Mouse (Mus musculus): Measurements from ENCODE around the gene Wrnip1.
"Not testable (repeated sequence)": the region's sequence is repeated elsewhere in the genome, so short reads cannot be mapped to it uniquely, and the experiment has no call there.

The Wrnip1 gene

GRCm38 (mm10) chr13:32850668-32851404, 49.0 kb downstream of the Wrnip1 start, which contains the start of gene Serpinb1a:
Gene Serpinb1a (minus strand): TSS chr13:32851185.
- no peak for DNase-seq (ENCODE audit: extremely low read depth, low read depth, low spot score)

DNA sequence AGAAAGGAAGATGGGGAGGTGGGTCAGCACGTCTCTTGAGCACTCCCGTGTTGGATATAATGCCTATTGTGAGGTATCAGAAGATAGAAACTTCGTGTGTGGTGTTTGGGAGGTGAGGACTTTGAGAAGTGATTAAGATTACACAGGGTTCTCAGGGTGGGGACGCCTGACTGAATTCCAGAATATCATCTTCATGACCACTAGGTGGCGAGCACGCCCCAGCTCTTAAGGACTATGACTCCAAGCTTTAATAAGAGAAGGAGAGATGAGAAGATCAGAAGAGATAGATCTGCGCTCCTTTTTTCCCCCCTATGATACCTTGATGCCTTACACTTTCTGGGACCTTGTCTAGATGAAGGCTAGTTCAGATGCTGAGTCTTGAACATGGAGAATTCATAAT, 50.1 kb downstream of the Wrnip1 start:
- DNase-seq (ENCODE audit: extremely low read depth, low read depth, low spot score), result no peak

DNA sequence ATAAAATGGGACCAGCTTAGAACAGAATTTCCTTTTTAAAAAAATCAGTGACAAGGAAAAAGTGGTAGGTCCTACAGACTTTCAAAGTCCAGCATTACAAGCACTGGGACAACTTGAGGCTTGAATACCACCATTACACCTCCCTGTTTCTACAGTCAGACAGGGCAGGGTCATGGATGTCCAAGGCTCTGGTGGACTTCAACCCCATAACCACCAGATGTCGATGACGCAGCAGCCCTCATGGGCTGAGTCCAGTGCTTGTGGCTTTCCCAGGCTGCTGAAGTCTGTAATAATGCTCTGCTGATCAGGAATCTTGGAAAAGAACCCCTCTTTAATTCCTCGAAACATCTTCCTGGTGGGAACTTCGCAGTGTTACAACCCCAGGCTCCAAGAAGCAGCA, 50.7 kb downstream of the Wrnip1 start:
- no peak for DNase-seq (ENCODE audit: extremely low read depth, low read depth, low spot score)

- DNase-seq (ENCODE audit: extremely low read depth, low read depth, low spot score), result no peak
These were observed 51.2 kb downstream of the Wrnip1 start for GRCm38 (mm10) chr13:32853073-32853472.

DNA sequence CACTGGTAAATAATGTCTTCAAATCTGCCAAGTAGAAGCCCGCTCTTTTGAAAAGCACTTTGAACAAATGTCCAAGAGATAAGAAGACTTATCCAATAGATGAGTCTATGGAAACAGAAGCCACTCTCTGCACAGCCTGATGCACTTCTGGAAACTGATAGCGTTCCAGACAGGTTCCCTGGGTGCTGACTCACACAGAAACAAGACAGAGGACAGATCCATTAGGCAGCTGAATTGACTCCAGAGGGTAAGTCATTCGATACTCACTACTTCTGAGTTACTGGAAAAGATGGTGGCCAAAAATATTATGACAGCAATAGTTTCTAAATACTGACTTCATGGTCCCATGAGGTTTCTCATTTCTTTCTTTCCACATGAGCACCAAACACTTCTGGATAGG, 59.0 kb downstream of the Wrnip1 start:
- DNase-seq (ENCODE audit: extremely low read depth, low read depth, low spot score), result no peak

GRCm38 (mm10) chr13:32863456-32863855, 61.6 kb downstream of the Wrnip1 start:
- DNase-seq (ENCODE audit: extremely low read depth, low read depth, low spot score), result no peak

DNA sequence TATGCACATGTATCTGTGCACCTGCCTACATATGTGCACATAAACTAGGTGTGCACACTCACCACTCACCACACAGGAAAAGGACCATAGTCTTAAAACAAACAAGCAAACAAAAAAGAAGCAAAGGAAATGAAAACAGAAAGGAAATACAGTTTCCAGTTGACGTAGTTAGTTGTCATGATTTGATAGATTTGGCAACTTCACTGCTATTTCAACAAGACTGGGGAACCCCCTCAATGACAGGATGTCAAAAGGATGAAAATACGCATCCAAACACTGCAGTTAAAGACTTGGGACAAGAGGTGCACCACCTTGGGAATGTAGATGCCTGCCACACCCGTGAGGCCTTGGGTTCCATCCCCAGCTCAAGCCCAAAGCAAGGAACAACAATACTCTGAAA, 62.7 kb downstream of the Wrnip1 start:
- not testable (repeated sequence) for DNase-seq (ENCODE audit: extremely low read depth, low read depth, low spot score)

DNA sequence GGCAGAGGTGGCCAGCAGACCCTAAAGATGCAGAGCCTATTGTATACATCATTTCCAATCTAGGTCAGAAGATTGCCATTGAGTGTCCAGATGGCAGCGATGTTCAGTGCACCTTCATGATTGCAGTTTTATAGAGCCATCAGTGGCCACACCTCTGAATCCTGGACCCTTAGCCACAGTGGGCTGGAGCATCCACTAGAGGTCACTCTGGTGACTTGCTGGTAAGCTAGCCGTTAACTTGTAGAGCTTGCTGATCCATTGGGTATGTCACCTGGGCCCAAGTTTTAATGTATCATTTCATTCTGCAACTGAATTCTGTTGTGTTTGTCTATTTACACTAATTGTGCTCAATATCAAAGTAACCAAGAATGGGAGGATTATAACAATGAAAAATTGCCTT, 63.8 kb downstream of the Wrnip1 start:
- DNase-seq (ENCODE audit: extremely low read depth, low read depth, low spot score), result no peak

DNA sequence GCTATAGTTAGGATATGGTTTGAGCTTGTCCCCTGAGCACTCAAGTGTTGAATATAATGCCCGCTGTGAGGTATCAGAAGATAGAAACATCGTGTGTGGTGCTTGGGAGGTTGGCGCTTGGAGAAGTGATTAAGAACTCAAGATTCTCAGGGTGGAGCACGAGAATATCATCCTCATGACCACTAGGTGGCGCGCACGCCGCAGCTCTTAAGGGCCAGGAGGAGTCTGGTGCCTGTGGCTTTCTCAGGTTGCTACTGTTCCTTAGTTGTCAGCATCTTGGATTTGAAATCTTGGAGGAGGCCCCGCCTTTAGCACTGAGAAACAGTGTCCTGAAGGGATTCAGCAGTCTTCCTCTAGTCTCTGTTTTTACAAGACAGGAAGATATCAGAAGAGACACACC, 64.6 kb downstream of the Wrnip1 start:
- DNase-seq (ENCODE audit: extremely low read depth, low read depth, low spot score), result no peak

- DNase-seq (ENCODE audit: extremely low read depth, low read depth, low spot score), result no peak
These were observed 65.2 kb downstream of the Wrnip1 start for GRCm38 (mm10) chr13:32867030-32867429.

DNA sequence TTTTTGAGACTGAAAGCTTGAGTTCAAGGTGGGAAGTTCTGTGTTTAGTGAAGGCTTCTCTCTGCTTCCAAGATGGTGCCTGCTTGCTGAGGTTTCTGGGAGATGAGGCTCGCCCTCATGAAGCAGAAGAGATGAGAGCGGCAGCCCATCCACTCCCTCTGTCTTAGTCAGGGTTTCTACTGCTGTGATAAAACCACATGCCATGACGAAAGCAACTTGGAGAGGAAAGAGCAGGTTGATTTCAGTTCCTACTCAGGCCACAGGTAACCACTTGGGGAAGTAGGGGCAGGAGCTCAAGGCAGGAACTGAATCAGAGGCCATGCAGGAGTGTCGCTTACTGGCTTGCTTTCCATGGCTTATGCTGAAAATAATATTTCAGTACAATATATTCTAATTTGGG, 66.4 kb downstream of the Wrnip1 start:
- DNase-seq (ENCODE audit: extremely low read depth, low read depth, low spot score), result not testable (repeated sequence)

GRCm38 (mm10) chr13:32868843-32869242, 67.0 kb downstream of the Wrnip1 start:
- no peak for DNase-seq (ENCODE audit: extremely low read depth, low read depth, low spot score)
